Mouse (Mus musculus) megakaryocyte, embryonic 14.5 days (primary cell): ENCODE results near the gene Ltbp1. TPM values are rescaled to one million over a fixed set of nuclear protein-coding genes. Genes with fewer than 3 reads are reported as not detected.
A peak's percentile ranks its signal among the peaks of the same experiment; 100 is the strongest.

Source experiments
- H3K27me3 ChIP-seq: replicated peaks from 2 replicates; pipeline ENCODE3; 2012; ENCODE audit warnings: inconsistent platforms
- H3K36me3 ChIP-seq: replicated peaks from 2 replicates; pipeline ENCODE3; 2012; ENCODE audit warnings: low read length, inconsistent platforms, mixed read lengths
- H3K4me1 ChIP-seq: 2 replicates; pipeline ENCODE4 v1.6.1; 2012; ENCODE audit warnings: inconsistent platforms
- H3K4me3 ChIP-seq: replicated peaks from 2 replicates; pipeline ENCODE3; 2012; ENCODE audit warnings: moderate library complexity, mild to moderate bottlenecking, inconsistent platforms
- H3K9me3 ChIP-seq: 2 replicates; pipeline ENCODE4 v1.6.1; 2012; ENCODE audit warnings: inconsistent platforms
- FLI1 ChIP-seq: IDR thresholded peaks from 2 replicates; pipeline ENCODE4 v1.6.1; 2012; ENCODE audit warnings: low read length, inconsistent platforms, mixed read lengths
- GATA1 ChIP-seq: IDR thresholded peaks from 3 replicates; pipeline ENCODE4 v1.6.1; 2012; ENCODE audit warnings: mixed read lengths, low read length, inconsistent platforms, borderline replicate concordance
- polyA plus RNA-seq: library from polyadenylated mRNA; stranded (reverse); fragments of >175 nt; gene quantifications from 2 replicates; pipeline ENCODE4 v1.2.3, GENCODE M21; 2012; ENCODE audit warnings: low replicate concordance; ENCODE audit not compliant: insufficient read depth

The Ltbp1 gene
- polyA plus RNA-seq, 1 experiment, result 30.6 TPM

- TF ChIP-seq FLI1 (no peak), GATA1 (no peak)
- H3K9me3 ChIP-seq, result no peaks in the 10 kb centered on the region
- no peaks in the 10 kb centered on the region for H3K27me3 ChIP-seq
- peaks cover 71% of the 10 kb centered on the region for H3K4me1 ChIP-seq
- peaks cover 24% of the 10 kb centered on the region for H3K36me3 ChIP-seq
- peak overlapping the region; percentile 97 for H3K4me3 ChIP-seq
Measured at GRCm38 (mm10) chr17:75004820-75005219, 548 bp upstream of the Ltbp1 start.

GRCm38 (mm10) chr17:75005685-75006680 is 615 bp downstream of the Ltbp1 start:
- TF ChIP-seq GATA1 (no peak), FLI1 (no peak)
- Histone ChIP-seq H3K4me3 (peak overlapping the region; percentile 97), H3K27me3 (no peaks in the 10 kb centered on the region)

DNA sequence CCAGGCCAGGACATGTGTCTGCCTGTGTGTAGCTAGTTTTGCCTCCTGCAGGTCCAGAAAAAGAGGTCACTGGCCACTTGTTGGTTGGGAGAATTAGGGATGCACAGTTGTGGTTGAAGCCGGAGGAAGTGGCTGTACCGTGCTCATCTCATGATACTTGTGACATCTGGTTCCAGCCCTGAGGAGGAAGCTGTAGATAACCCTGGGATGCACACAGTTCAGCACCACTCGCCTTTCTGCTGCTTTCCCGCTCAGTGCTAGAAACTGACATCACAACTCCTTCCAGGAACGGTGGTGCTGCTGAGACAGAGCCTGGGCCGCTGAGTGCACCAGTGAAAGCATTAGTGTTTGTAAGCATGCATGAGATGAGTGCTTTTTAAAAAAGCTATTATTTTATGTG is 5.6 kb downstream of the Ltbp1 start:
- Histone ChIP-seq H3K9me3 (no peaks in the 10 kb centered on the region), H3K36me3 (peaks cover 78% of the 10 kb centered on the region), H3K4me1 (peaks cover 81% of the 10 kb centered on the region), H3K4me3 (peak overlapping the region; percentile 86), H3K27me3 (no peaks in the 10 kb centered on the region)
- TF ChIP-seq FLI1 (no peak), GATA1 (peak; percentile 80; the same call in 2 of the 3 replicates)

More at GRCm38 (mm10) chr17:75005685-75006680, 615 bp downstream of the Ltbp1 start:
- Histone ChIP-seq H3K4me1 (peaks cover 68% of the 10 kb centered on the region), H3K9me3 (no peaks in the 10 kb centered on the region), H3K36me3 (peaks cover 30% of the 10 kb centered on the region)

- Histone ChIP-seq H3K4me3 (no peak overlapping the region), H3K4me1 (peaks cover 92% of the 10 kb centered on the region), H3K27me3 (no peaks in the 10 kb centered on the region), H3K36me3 (peaks cover 90% of the 10 kb centered on the region), H3K9me3 (no peaks in the 10 kb centered on the region)
- no peak for TF ChIP-seq GATA1
- TF ChIP-seq FLI1, result no peak
Measured at GRCm38 (mm10) chr17:75013211-75013610, 7.8 kb downstream of the Ltbp1 start.

DNA sequence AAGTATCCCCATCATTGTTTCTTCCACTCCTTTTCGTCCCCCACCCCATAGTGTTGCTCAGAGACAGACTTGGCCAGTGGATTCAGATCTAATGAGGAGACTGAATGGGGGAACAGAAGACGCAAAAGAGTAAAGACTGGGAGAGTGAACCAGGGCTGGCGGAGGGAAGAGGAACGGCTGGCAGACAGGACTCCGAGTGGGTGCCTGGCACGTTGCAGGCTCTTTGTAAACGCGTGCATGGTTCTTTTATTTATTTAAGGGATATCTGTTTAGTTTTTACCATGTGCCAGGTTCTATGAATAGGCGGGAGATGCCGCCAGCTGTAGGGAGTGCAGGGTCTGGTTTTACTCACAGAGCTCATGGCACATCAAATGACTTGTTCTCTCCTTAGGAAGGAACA is 8.5 kb downstream of the Ltbp1 start:
- H3K36me3 ChIP-seq, result peaks cover 92% of the 10 kb centered on the region
- TF ChIP-seq GATA1, result no peak
- TF ChIP-seq FLI1, result no peak
- H3K4me1 ChIP-seq, result peaks cover 95% of the 10 kb centered on the region
- H3K9me3 ChIP-seq, result no peaks in the 10 kb centered on the region
- no peak overlapping the region for H3K4me3 ChIP-seq
- H3K27me3 ChIP-seq, result no peaks in the 10 kb centered on the region

GRCm38 (mm10) chr17:75014601-75015356 is 9.4 kb downstream of the Ltbp1 start:
- Histone ChIP-seq H3K4me1 (peaks cover 95% of the 10 kb centered on the region), H3K36me3 (peaks cover 92% of the 10 kb centered on the region), H3K4me3 (no peak overlapping the region), H3K9me3 (no peaks in the 10 kb centered on the region), H3K27me3 (no peaks in the 10 kb centered on the region)
- no peak for TF ChIP-seq GATA1
- TF ChIP-seq FLI1, result no peak

GRCm38 (mm10) chr17:75015546-75015945 is 10.2 kb downstream of the Ltbp1 start:
- Histone ChIP-seq H3K27me3 (no peaks in the 10 kb centered on the region), H3K9me3 (no peaks in the 10 kb centered on the region), H3K36me3 (peaks cover 96% of the 10 kb centered on the region), H3K4me1 (peaks cover 98% of the 10 kb centered on the region), H3K4me3 (no peak overlapping the region)
- TF ChIP-seq FLI1 (no peak), GATA1 (no peak)

- Histone ChIP-seq H3K4me1 (peaks cover 96% of the 10 kb centered on the region), H3K4me3 (no peak overlapping the region), H3K9me3 (no peaks in the 10 kb centered on the region), H3K27me3 (no peaks in the 10 kb centered on the region), H3K36me3 (peaks cover 95% of the 10 kb centered on the region)
- no peak for TF ChIP-seq FLI1
- no peak for TF ChIP-seq GATA1
Measured at GRCm38 (mm10) chr17:75017423-75017822, 12.1 kb downstream of the Ltbp1 start.

DNA sequence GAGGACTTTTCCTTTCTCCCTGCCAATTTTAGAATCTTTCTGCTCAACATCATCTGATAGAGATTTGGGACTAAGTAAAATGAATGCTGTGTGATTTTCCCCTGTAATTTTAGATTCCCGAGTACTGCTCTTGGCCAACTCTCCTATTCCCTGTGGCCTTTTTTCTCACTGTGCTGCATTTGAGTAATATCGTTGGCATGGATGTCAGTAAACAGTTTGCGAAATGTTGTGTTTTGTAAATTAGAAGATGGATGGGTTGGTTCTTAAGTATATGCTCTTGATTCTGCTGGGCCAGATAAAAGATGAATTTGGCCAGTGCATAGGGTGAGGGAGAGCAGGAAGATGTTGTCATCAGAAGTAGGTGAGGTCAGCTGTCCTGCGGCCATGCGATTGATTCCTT is 12.8 kb downstream of the Ltbp1 start:
- peaks cover 94% of the 10 kb centered on the region for H3K4me1 ChIP-seq
- TF ChIP-seq GATA1 (no peak), FLI1 (no peak)

DNA sequence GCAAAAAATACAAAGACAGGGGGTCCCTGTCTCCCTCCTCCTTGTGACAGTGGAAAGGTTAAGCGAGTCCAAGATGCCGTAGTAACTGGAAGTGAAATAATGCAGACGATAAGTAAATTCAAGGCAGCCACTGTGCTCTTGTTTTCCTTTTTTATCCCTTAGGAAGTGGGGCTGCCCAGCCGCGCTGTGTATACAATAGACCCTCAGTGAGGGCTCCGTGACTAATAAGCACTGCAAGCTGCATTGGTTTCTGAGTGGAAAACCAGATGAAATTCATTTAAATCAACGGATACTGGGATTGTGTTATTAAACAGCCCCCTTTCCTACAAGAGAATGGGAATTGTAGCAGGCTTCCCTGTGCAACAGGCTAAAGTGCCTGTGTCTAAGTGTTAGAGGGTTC is 14.7 kb downstream of the Ltbp1 start:
- no peak overlapping the region for H3K4me3 ChIP-seq
- TF ChIP-seq GATA1 (no peak), FLI1 (no peak)

More for the DNA sequence above, 12.8 kb downstream of the Ltbp1 start:
- peaks cover 91% of the 10 kb centered on the region for H3K36me3 ChIP-seq
- no peak overlapping the region for H3K4me3 ChIP-seq
- H3K9me3 ChIP-seq, result no peaks in the 10 kb centered on the region
- no peaks in the 10 kb centered on the region for H3K27me3 ChIP-seq

More for the DNA sequence above, 14.7 kb downstream of the Ltbp1 start:
- Histone ChIP-seq H3K4me1 (peaks cover 92% of the 10 kb centered on the region), H3K27me3 (no peaks in the 10 kb centered on the region), H3K9me3 (no peaks in the 10 kb centered on the region), H3K36me3 (peaks cover 90% of the 10 kb centered on the region)
